Comparison of ENCODE assay signal across 26 mouse cellular contexts in genomic region chr8:30982814-30983213, GRCm38 (mm10).
"Had no signal": no experiment of that assay in that cellular context is flagged by ENCODE, and none has a peak within 500 bp of the region (broad histone marks: within the 10 kb centered on the region; RNA-seq: fewer than 3 reads in every experiment).

No protein-coding gene starts in this region.

- H3K27ac ChIP-seq: gastrocnemius, adult 2 months; heart, embryonic 13.5 days; hindbrain, embryonic 10.5 days; hindbrain, embryonic 12.5 days; hindbrain, embryonic 14.5 days; intestine, embryonic 15.5 days; layer of hippocampus, adult 2 months; left cerebral cortex, adult 2 months; limb, embryonic 10.5 days; limb, embryonic 12.5 days; liver, embryonic 13.5 days; liver, embryonic 15.5 days had no signal

- H3K9me3 ChIP-seq: heart, embryonic 13.5 days; hindbrain, embryonic 10.5 days; hindbrain, embryonic 12.5 days; intestine, embryonic 15.5 days; limb, embryonic 10.5 days; limb, embryonic 12.5 days; liver, embryonic 13.5 days; liver, embryonic 15.5 days had no signal

- H3K9ac ChIP-seq: heart, embryonic 13.5 days; hindbrain, embryonic 12.5 days; hindbrain, embryonic 14.5 days; intestine, embryonic 15.5 days; limb, embryonic 12.5 days; liver, embryonic 13.5 days; liver, embryonic 15.5 days had no signal

- H3K36me3 ChIP-seq: heart, embryonic 13.5 days; hindbrain, embryonic 10.5 days; hindbrain, embryonic 12.5 days; intestine, embryonic 15.5 days; limb, embryonic 10.5 days; limb, embryonic 12.5 days; liver, embryonic 13.5 days; liver, embryonic 15.5 days had no signal

- H3K4me3 ChIP-seq: gastrocnemius, adult 2 months; heart, embryonic 13.5 days; hindbrain, embryonic 10.5 days; hindbrain, embryonic 12.5 days; intestine, embryonic 15.5 days; layer of hippocampus, adult 2 months; left cerebral cortex, adult 2 months; limb, embryonic 10.5 days; limb, embryonic 12.5 days; liver, embryonic 13.5 days; liver, embryonic 15.5 days had no signal

- ATAC-seq: forebrain, embryonic 16.5 days; hindbrain, embryonic 16.5 days; inflammation-experienced regulatory T-cells, adult 6 months; intestine, embryonic 15.5 days; intestine, postnatal 0 days had no signal

- H3K27me3 ChIP-seq: heart, embryonic 13.5 days; hindbrain, embryonic 12.5 days; intestine, embryonic 15.5 days; limb, embryonic 12.5 days; liver, embryonic 13.5 days; liver, embryonic 15.5 days had no signal

- H3K4me2 ChIP-seq: heart, embryonic 11.5 days; heart, embryonic 13.5 days; hindbrain, embryonic 12.5 days; hindbrain, embryonic 14.5 days; intestine, embryonic 15.5 days; limb, embryonic 12.5 days; liver, embryonic 11.5 days; liver, embryonic 13.5 days; liver, embryonic 15.5 days had no signal

- DNase-seq: gastrocnemius, adult 2 months; gastrocnemius, postnatal 10 days; gastrocnemius, postnatal 25 days; kidney, adult 18-20 months; kidney, adult 8-10 months; kidney, postnatal 10 days; kidney, postnatal 25 days; kidney, postnatal 4 days; liver; liver, embryonic 13.5 days had no signal

- H3K4me1 ChIP-seq: heart, embryonic 13.5 days; hindbrain, embryonic 10.5 days; hindbrain, embryonic 12.5 days; intestine, embryonic 15.5 days; limb, embryonic 10.5 days; limb, embryonic 12.5 days; liver, embryonic 13.5 days; liver, embryonic 15.5 days had no signal
